Mouse (Mus musculus) cerebellum, adult 9-10 months (tissue): Measurements from ENCODE around the gene Lrrc27.

Experiments
- DNase-seq: peaks from one replicate; pipeline ENCODE4 v3.0.0; 2022

The Lrrc27 gene

DNA sequence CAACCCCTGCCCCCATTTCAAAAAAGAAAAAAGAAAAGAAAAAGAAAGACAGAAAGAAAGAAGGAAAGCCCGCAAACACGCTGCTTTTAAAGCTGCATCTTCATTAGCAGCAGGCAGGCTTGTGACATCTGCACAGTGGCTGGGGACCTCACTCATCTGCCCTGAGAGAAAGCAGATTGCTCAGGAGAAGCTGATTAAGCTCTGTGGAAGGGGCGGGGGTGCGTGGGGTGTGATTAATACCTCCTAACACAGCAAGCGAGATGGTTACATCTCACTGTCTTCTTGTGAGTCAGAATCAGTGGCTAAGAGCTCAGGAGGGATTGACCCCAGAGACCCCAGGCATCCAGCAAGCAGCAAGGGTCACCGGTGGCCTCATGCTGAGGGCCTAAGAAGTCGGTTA, 64.7 kb downstream of the Lrrc27 start:
- no peak for DNase-seq

DNA sequence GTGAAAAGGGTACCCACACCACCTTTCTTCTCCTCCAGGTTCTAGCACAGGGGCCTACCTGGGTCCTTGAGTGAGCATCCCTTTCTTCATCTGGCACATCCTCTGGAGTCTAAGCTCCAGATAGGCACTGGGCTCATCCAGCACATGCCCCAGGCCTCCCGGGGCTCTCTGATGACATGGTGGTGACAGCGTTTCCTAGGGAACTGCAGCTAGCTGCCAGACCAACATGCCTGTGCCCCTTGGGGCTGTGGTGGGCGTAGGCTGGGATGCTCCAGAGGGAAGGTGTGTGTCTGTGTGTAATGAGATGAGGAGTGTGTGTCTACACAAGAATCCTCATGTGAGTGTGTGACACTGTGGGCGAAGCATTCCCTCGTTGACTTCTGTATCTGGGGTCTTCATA, 66.8 kb downstream of the Lrrc27 start:
- DNase-seq = no peak

DNA sequence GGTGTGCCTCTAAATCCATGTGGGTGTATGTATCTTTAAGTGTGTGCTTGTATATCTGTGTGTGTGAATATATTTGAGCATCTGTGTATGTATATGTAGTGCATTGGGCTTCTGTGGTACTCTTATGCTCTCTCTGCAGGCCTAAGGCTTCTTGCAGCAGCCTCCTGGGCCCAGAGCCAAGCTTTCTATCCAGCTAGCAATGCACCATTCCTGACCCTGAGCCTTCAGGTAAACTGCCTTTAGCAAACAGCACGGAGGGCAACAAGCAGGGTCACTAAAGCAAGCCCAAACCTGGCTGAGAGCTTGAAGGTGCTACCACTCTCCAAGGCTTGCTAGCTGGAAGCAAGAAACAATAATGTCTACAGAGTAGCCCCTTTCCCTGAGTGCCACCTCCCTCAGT, 67.3 kb downstream of the Lrrc27 start:
- no peak for DNase-seq

DNA sequence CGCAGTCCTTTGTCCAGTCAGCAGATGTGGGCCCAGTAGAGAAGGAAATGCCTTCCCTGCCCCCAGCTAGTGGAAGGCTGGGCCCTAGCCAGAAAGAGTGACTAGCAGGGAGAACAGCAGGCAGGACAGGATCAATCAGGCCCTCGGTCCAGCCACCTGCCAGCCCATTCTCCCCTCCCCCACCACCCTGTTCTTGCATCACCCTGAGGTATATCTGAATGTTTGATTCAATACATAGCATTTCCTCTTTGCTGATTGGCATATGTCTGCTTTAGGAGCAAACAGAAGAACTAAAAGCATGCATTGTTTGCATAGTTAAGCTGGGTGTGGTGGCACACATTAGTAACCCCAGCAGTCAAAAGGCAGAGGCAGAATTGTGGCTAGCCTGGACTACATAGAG, 68.4 kb downstream of the Lrrc27 start:
- DNase-seq = no peak

GRCm38 (mm10) chr7:139282037-139282436, 69.2 kb downstream of the Lrrc27 start:
- no peak for DNase-seq

DNA sequence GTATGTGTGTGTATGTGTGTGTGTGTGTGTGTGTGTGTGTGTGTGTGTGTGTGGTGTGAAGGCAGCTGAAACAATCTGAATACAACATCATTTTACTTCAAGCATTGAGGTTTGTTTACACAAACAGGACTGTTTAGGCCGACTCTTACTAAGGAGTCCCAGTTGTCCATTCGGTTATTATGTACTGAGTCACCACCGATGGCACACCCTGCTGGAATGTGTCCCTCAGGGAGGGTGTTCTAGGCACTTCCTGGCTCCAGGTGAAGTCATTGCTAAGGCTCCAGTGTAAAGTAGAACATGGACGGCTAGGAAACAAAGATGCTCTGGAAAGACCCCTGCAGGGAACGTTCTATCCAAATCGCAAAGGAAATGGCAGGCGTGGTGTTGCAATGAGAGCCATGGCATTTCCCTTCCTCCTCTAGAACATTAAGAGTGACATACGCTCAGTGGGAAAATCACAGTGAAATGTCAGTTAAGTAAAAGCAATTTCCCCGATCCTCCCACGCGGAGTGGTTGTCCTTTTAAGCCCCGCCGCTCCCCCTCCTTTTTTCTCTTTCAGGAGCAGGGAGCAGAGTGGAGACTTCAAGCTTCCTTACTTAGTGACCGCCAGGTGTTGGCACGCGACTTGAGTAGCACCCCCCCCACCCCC, 72.6 kb downstream of the Lrrc27 start:
- DNase-seq = no peak

GRCm38 (mm10) chr7:139288540-139288939, 75.8 kb downstream of the Lrrc27 start:
- no peak for DNase-seq
